Mouse (Mus musculus): ENCODE measurements around the gene Zfp385a. TPM values are rescaled to one million over a fixed set of nuclear protein-coding genes. Genes with fewer than 3 reads are reported as not detected.

Gene Zfp385a
- polyA plus RNA-seq, 1 experiment from 2014 or later = 7.5 TPM

DNA sequence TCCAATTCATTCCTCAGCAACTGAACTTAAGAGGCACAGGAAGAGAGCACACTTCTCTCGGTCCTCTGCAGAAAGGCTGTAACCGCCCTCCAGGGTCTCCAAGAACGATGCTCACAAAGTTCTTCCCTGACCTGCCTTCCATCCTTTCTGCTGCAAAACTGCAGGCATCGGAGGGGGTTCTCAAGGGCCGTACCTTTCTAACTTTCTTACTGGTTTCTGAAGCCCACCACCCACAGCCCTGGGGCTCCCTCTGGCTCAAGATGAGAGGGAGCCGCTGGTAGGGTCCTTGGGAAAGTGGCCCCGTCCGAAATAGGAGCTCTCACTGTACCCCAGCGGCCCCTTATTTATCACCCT is 35.3 kb downstream of the Zfp385a start:
- no peak for DNase-seq (ENCODE audit: low spot score)
- no peaks in the 10 kb centered on the region for H3K36me3 ChIP-seq (ENCODE audit: control insufficient read depth, insufficient read depth, low read length)
- no peak; the same call in 1 of the 2 replicates for ATAC-seq (replicated peaks; ENCODE audit: low FRiP score, low TSS enrichment, low read depth)
- no peaks in the 10 kb centered on the region for H3K27me3 ChIP-seq (replicated peaks; ENCODE audit: control insufficient read depth, insufficient read depth, low read length)
- peaks cover 67% of the 10 kb centered on the region for H3K4me1 ChIP-seq (replicated peaks; ENCODE audit: control insufficient read depth, insufficient read depth, low read length)
- under 1% methylated on average over 9 of the region's 9 CpGs for WGBS
- no peaks in the 10 kb centered on the region for H3K9me3 ChIP-seq (ENCODE audit: control insufficient read depth, low read length)
- H3K9ac ChIP-seq (ENCODE audit: low read length) = peak overlapping the region; percentile 53
- peak overlapping the region; percentile 66 for H3K4me2 ChIP-seq (ENCODE audit: low read length)
- H3K27ac ChIP-seq (ENCODE audit: low read depth) = peak overlapping the region; percentile 88
- peak overlapping the region; percentile 42 for H3K4me3 ChIP-seq (ENCODE audit: low read depth, low read length)

DNA sequence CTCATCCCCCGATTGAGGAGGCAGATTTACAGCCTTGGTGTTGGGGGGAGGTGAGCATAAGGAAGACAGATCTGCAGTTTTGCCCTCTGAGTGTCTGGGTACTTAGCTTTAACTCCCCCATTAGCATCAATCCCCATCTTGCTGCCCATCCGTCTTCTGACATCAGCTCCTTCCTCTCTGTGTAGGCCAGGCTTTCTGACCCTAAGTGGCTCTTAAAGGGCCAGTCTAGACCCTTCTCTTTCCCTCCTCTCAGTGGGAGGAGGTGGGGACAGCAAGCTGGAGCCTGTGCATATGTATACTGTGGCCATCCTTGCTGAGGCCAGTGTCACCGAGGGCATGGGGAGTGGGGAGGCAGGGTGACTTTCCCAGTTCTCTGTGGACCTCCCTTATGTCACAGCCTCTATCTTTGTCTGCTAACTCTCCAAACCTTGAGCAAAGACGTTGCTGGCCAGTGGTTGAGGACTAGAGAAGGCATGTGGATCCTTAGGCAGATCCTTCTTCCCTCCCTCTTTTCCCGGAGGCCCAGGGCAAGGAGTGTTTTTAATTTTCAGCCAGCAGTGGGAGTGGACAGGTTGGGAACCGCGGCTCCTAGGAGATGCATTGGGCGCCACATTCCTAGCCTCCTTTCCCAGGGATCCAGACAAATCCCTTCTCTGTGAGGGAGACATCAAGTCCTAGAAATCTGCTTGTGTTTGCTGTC is 35.8 kb downstream of the Zfp385a start:
- Histone ChIP-seq H3K4me1 (replicated peaks; ENCODE audit: control insufficient read depth, insufficient read depth, low read length) (peaks cover 71% of the 10 kb centered on the region), H3K36me3 (ENCODE audit: control insufficient read depth, insufficient read depth, low read length) (peaks cover 4% of the 10 kb centered on the region; the same call in 1 of the 2 replicates), H3K4me3 (ENCODE audit: low read depth, low read length) (peak overlapping the region; percentile 42), H3K9me3 (ENCODE audit: control insufficient read depth, low read length) (no peaks in the 10 kb centered on the region), H3K27ac (ENCODE audit: low read depth) (peak overlapping the region; percentile 88), H3K9ac (ENCODE audit: low read length) (no peak overlapping the region; the same call in 1 of the 2 replicates), H3K27me3 (replicated peaks; ENCODE audit: control insufficient read depth, insufficient read depth, low read length) (no peaks in the 10 kb centered on the region), H3K4me2 (ENCODE audit: low read length) (peak overlapping the region; percentile 66)
- WGBS = 10% methylated on average over 8 of the region's 8 CpGs
- DNase-seq (ENCODE audit: low spot score) (no peak), ATAC-seq (replicated peaks; ENCODE audit: low FRiP score, low TSS enrichment, low read depth) (no peak)

GRCm38 (mm10) chr15:103302341-103303021 is 37.4 kb downstream of the Zfp385a start:
- Histone ChIP-seq H3K4me2 (ENCODE audit: low read length) (no peak overlapping the region; the same call in 1 of the 2 replicates), H3K9ac (ENCODE audit: low read length) (0 out of 2 replicates have a peak overlapping the region, but pooled peaks have one; percentile 22), H3K4me1 (replicated peaks; ENCODE audit: control insufficient read depth, insufficient read depth, low read length) (peaks cover 72% of the 10 kb centered on the region), H3K9me3 (ENCODE audit: control insufficient read depth, low read length) (no peaks in the 10 kb centered on the region), H3K27me3 (replicated peaks; ENCODE audit: control insufficient read depth, insufficient read depth, low read length) (no peaks in the 10 kb centered on the region), H3K36me3 (ENCODE audit: control insufficient read depth, insufficient read depth, low read length) (peaks cover 19% of the 10 kb centered on the region), H3K27ac (ENCODE audit: low read depth) (peak overlapping the region; percentile 88), H3K4me3 (ENCODE audit: low read depth, low read length) (no peak overlapping the region)
- WGBS = 21% methylated on average over 6 of the region's 6 CpGs
- ATAC-seq (replicated peaks; ENCODE audit: low FRiP score, low TSS enrichment, low read depth) = no peak
- no peak for DNase-seq (ENCODE audit: low spot score)

GRCm38 (mm10) chr15:103301547-103302340 is 38.1 kb downstream of the Zfp385a start:
- WGBS = 29% methylated on average over 5 of the region's 5 CpGs
- H3K27me3 ChIP-seq (replicated peaks; ENCODE audit: control insufficient read depth, insufficient read depth, low read length) = no peaks in the 10 kb centered on the region
- no peak overlapping the region; the same call in 1 of the 2 replicates for H3K4me2 ChIP-seq (ENCODE audit: low read length)
- peaks cover 25% of the 10 kb centered on the region for H3K36me3 ChIP-seq (ENCODE audit: control insufficient read depth, insufficient read depth, low read length)
- no peak overlapping the region for H3K4me3 ChIP-seq (ENCODE audit: low read depth, low read length)
- peaks cover 70% of the 10 kb centered on the region for H3K4me1 ChIP-seq (replicated peaks; ENCODE audit: control insufficient read depth, insufficient read depth, low read length)
- no peaks in the 10 kb centered on the region for H3K9me3 ChIP-seq (ENCODE audit: control insufficient read depth, low read length)
- peak overlapping the region; percentile 88 for H3K27ac ChIP-seq (ENCODE audit: low read depth)
- DNase-seq (ENCODE audit: low spot score) (no peak), ATAC-seq (replicated peaks; ENCODE audit: low FRiP score, low TSS enrichment, low read depth) (no peak)
- H3K9ac ChIP-seq (ENCODE audit: low read length) = 0 out of 2 replicates have a peak overlapping the region, but pooled peaks have one; percentile 22

DNA sequence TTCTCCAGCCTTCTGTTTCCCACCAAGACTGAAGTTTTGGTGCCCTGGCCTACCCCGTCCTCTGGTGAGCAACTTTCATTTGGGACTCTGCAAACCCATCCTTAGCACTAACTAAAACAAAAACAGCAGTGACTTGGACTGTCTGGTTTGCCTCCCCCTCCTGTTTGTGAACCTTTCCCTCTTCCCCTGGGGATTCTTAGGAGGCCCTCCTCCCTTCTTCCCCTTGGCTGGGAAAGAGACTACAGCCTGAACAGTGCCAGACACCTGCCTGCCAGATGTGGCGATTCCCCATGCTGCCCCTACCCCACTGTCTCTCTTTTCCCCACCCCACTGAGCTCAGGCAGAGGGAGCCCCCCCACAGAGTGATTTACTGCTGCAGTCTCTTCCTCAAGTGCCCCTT is 38.8 kb downstream of the Zfp385a start:
- DNase-seq (ENCODE audit: low spot score) (no peak), ATAC-seq (replicated peaks; ENCODE audit: low FRiP score, low TSS enrichment, low read depth) (no peak)
- no peak overlapping the region for H3K9ac ChIP-seq (ENCODE audit: low read length)
- H3K4me2 ChIP-seq (ENCODE audit: low read length) = 0 out of 2 replicates have a peak overlapping the region, but pooled peaks have one; percentile 5
- peaks cover 64% of the 10 kb centered on the region for H3K4me1 ChIP-seq (replicated peaks; ENCODE audit: control insufficient read depth, insufficient read depth, low read length)
- H3K36me3 ChIP-seq (ENCODE audit: control insufficient read depth, insufficient read depth, low read length) = peaks cover 32% of the 10 kb centered on the region
- no peak overlapping the region for H3K4me3 ChIP-seq (ENCODE audit: low read depth, low read length)
- peak overlapping the region; percentile 88 for H3K27ac ChIP-seq (ENCODE audit: low read depth)
- 20% methylated on average over 2 of the region's 2 CpGs for WGBS
- H3K9me3 ChIP-seq (ENCODE audit: control insufficient read depth, low read length) = no peaks in the 10 kb centered on the region
- no peaks in the 10 kb centered on the region for H3K27me3 ChIP-seq (replicated peaks; ENCODE audit: control insufficient read depth, insufficient read depth, low read length)

DNA sequence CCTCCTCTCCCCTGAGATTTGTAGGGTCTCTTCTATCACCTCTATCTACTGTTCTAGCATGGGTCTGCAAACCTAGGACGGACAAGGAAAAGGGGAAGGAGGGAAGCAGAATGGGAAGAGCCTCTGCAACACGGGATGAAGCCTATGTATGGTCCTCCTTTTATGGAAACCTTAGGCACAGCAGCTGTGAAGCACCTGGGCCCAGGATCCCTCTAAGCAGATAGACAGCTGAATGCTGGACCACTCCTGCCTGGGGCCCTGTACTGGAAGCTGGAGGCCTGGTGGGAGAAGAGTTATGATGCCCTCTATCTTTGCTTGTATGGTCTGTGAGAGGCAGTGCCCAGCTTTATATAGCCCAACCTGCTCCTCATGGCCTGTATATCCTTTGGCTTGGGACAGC is 39.3 kb downstream of the Zfp385a start:
- H3K27me3 ChIP-seq (replicated peaks; ENCODE audit: control insufficient read depth, insufficient read depth, low read length) = no peaks in the 10 kb centered on the region
- H3K9ac ChIP-seq (ENCODE audit: low read length) = no peak overlapping the region
- 8% methylated on average over 2 of the region's 2 CpGs for WGBS
- ATAC-seq (replicated peaks; ENCODE audit: low FRiP score, low TSS enrichment, low read depth) (no peak), DNase-seq (ENCODE audit: low spot score) (no peak)
- peaks cover 64% of the 10 kb centered on the region for H3K4me1 ChIP-seq (replicated peaks; ENCODE audit: control insufficient read depth, insufficient read depth, low read length)
- no peak overlapping the region for H3K4me3 ChIP-seq (ENCODE audit: low read depth, low read length)
- H3K4me2 ChIP-seq (ENCODE audit: low read length) = peak overlapping the region; percentile 5
- H3K9me3 ChIP-seq (ENCODE audit: control insufficient read depth, low read length) = no peaks in the 10 kb centered on the region
- H3K36me3 ChIP-seq (ENCODE audit: control insufficient read depth, insufficient read depth, low read length) = peaks cover 37% of the 10 kb centered on the region
- H3K27ac ChIP-seq (ENCODE audit: low read depth) = peak overlapping the region; percentile 88

DNA sequence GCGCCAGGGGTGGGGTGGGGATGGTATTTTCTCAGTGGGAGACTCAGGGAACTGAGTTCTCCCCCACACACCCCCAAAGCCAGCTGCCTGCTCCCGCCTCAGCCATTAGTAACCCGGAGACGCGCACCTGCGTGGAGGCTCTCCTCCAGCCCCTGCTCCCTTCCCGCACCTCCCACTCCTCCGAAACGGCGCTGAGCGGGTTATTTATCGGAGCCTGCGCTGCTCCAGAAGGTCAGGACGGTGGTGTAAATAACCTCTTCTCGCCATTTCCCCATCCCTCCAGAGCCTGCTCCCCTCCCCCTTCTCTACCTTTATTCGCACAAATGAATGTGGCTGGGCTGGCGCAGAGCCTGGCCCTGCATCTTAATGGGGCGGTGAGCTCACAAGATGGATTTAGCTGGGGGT is 39.8 kb downstream of the Zfp385a start:
- peak overlapping the region; percentile 5 for H3K4me2 ChIP-seq (ENCODE audit: low read length)
- DNase-seq (ENCODE audit: low spot score) = peak; percentile 71
- no peaks in the 10 kb centered on the region for H3K27me3 ChIP-seq (replicated peaks; ENCODE audit: control insufficient read depth, insufficient read depth, low read length)
- WGBS = 7% methylated on average over 18 of the region's 18 CpGs
- peaks cover 67% of the 10 kb centered on the region for H3K4me1 ChIP-seq (replicated peaks; ENCODE audit: control insufficient read depth, insufficient read depth, low read length)
- no peaks in the 10 kb centered on the region for H3K9me3 ChIP-seq (ENCODE audit: control insufficient read depth, low read length)
- no peak overlapping the region for H3K9ac ChIP-seq (ENCODE audit: low read length)
- no peak for ATAC-seq (replicated peaks; ENCODE audit: low FRiP score, low TSS enrichment, low read depth)
- peak overlapping the region; percentile 88 for H3K27ac ChIP-seq (ENCODE audit: low read depth)
- H3K4me3 ChIP-seq (ENCODE audit: low read depth, low read length) = no peak overlapping the region
- H3K36me3 ChIP-seq (ENCODE audit: control insufficient read depth, insufficient read depth, low read length) = peaks cover 40% of the 10 kb centered on the region

DNA sequence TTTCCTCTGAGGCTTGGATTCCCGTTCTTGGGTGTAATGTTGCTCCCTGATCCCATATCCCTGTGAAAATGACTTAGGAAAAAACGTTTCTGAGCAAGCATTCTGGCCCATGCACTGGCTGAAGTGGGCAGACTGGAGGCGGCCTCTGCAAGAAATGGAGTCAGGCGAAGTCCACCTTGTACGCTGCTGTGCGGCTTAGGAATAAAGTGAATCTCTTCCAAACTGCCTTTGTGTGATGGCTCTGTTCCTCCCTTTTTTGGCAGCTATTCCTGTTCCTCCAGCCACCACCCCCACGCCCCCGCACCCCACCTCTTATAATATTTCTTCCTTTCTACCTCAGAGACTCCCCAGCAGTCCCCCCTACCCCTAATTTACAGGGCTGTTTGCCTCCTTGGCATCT is 40.2 kb downstream of the Zfp385a start:
- no peaks in the 10 kb centered on the region for H3K27me3 ChIP-seq (replicated peaks; ENCODE audit: control insufficient read depth, insufficient read depth, low read length)
- peaks cover 67% of the 10 kb centered on the region for H3K4me1 ChIP-seq (replicated peaks; ENCODE audit: control insufficient read depth, insufficient read depth, low read length)
- H3K27ac ChIP-seq (ENCODE audit: low read depth) = peak overlapping the region; percentile 88; the same call in 1 of the 2 replicates
- no peak for DNase-seq (ENCODE audit: low spot score)
- ATAC-seq (replicated peaks; ENCODE audit: low FRiP score, low TSS enrichment, low read depth) = no peak
- no peak overlapping the region for H3K4me3 ChIP-seq (ENCODE audit: low read depth, low read length)
- H3K9me3 ChIP-seq (ENCODE audit: control insufficient read depth, low read length) = no peaks in the 10 kb centered on the region
- peak overlapping the region; percentile 5; the same call in 1 of the 2 replicates for H3K4me2 ChIP-seq (ENCODE audit: low read length)
- no peak overlapping the region for H3K9ac ChIP-seq (ENCODE audit: low read length)
- WGBS = 33% methylated on average over 8 of the region's 8 CpGs
- H3K36me3 ChIP-seq (ENCODE audit: control insufficient read depth, insufficient read depth, low read length) = peaks cover 42% of the 10 kb centered on the region

All from intestine, embryonic 14.5 days (tissue).